Mouse (Mus musculus): ENCODE data around the gene Arhgef7.

DNA sequence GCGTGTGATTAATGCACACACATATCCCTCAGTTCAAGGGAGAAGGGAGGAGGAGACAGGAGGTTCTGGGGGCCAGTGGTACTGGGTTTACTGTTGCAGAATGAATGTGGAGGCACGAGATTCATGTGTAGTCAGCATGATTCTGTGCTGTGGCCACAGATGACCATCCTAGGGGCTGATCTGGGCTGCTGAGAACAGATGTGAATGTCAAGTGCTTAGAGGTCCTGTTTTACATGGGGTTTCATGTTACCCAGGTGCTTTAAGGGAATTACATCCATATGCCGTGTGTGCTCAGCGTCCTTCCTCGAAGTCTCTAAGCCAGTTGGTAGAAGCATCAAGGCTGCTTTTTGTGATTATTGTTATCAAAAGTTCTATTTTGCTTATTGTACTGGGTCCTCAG lies 61.6 kb downstream of the Arhgef7 start:
- TF ChIP-seq CTCF (IDR thresholded peaks at IDR 0.05; ENCODE audit: low read depth) (no peak), EP300 (IDR thresholded peaks at IDR 0.05; ENCODE audit: low read depth) (no peak)
